Mouse (Mus musculus) limb, embryonic 10.5 days (tissue): ENCODE results near the gene Tep1. TPM values are rescaled to one million over a fixed set of nuclear protein-coding genes. Genes with fewer than 3 reads are reported as not detected.

Experiments used
- DNase-seq: peaks from one replicate; pipeline ENCODE4 v3.0.0-alpha.2; 2017; ENCODE audit warnings: low spot score
- H3K27ac ChIP-seq: fragments of 300-500 bp; sonication (generic); 2 replicates; pipeline ENCODE4 v1.5.1; 2016; ENCODE audit warnings: mild to moderate bottlenecking
- H3K27me3 ChIP-seq: fragments of 300-500 bp; sonication (generic); 2 replicates; pipeline ENCODE4 v1.6.1; 2016; ENCODE audit warnings: low read depth, mild to moderate bottlenecking; ENCODE audit not compliant: poor library complexity, severe bottlenecking
- H3K36me3 ChIP-seq: fragments of 300-500 bp; sonication (generic); 2 replicates; pipeline ENCODE4 v1.6.1; 2016; ENCODE audit warnings: mild to moderate bottlenecking, moderate library complexity
- H3K4me1 ChIP-seq: fragments of 300-500 bp; sonication (generic); 2 replicates; pipeline ENCODE4 v1.6.1; 2016
- H3K4me3 ChIP-seq: fragments of 300-500 bp; sonication (generic); 2 replicates; pipeline ENCODE4 v1.5.1; 2016; ENCODE audit warnings: mild to moderate bottlenecking, moderate library complexity
- H3K9me3 ChIP-seq: fragments of 300-500 bp; sonication (generic); replicated peaks from 2 replicates; pipeline ENCODE4 v1.6.1; 2016; ENCODE audit warnings: mild to moderate bottlenecking
- WGBS: fragments of 180-500 bp; shearing (Covaris S2); methylation state at CpG from one replicate; pipeline ENCODE4 v1.1.7; 2016; 5-methylcytosine and 5-hydroxymethylcytosine counted together
- polyA plus RNA-seq: library from polyadenylated mRNA; unstranded; fragments of >200 nt; fragmentation: Nextera tagmentation; extraction: Ambion mirVana; gene quantifications from 2 replicates; pipeline ENCODE4 v1.2.1, GENCODE M21; 2016

Tep1 gene
- polyA plus RNA-seq, 1 experiment from 2014 or later = 5.7 TPM

GRCm38 (mm10) chr14:50802843-50803562 lies 67.4 kb downstream of the Tep1 start:
- WGBS = 72% methylated on average over 4 of the region's 4 CpGs
- no peak for DNase-seq
- Histone ChIP-seq H3K27me3 (no peaks in the 10 kb centered on the region), H3K36me3 (no peaks in the 10 kb centered on the region), H3K4me1 (no peaks in the 10 kb centered on the region), H3K4me3 (no peak overlapping the region), H3K27ac (no peak overlapping the region), H3K9me3 (no peaks in the 10 kb centered on the region)

- WGBS = 94% methylated on average over 6 of the region's 6 CpGs
- H3K4me1 ChIP-seq = no peaks in the 10 kb centered on the region
Measured at GRCm38 (mm10) chr14:50802441-50802840, 67.9 kb downstream of the Tep1 start.

GRCm38 (mm10) chr14:50799502-50800259 lies 70.7 kb downstream of the Tep1 start:
- WGBS = 7% methylated on average over 3 of the region's 3 CpGs
- H3K4me3 ChIP-seq = no peak overlapping the region
- H3K27ac ChIP-seq = no peak overlapping the region
- peak; percentile 37 for DNase-seq
- H3K4me1 ChIP-seq = no peaks in the 10 kb centered on the region
- no peaks in the 10 kb centered on the region for H3K9me3 ChIP-seq
- H3K27me3 ChIP-seq = no peaks in the 10 kb centered on the region
- no peaks in the 10 kb centered on the region for H3K36me3 ChIP-seq

More at GRCm38 (mm10) chr14:50802441-50802840, 67.9 kb downstream of the Tep1 start:
- Histone ChIP-seq H3K9me3 (no peaks in the 10 kb centered on the region), H3K36me3 (no peaks in the 10 kb centered on the region), H3K27ac (no peak overlapping the region), H3K27me3 (no peaks in the 10 kb centered on the region), H3K4me3 (no peak overlapping the region)
- DNase-seq = no peak

GRCm38 (mm10) chr14:50798512-50798911 lies 71.8 kb downstream of the Tep1 start:
- Histone ChIP-seq H3K4me3 (no peak overlapping the region), H3K9me3 (no peaks in the 10 kb centered on the region), H3K36me3 (no peaks in the 10 kb centered on the region), H3K27ac (no peak overlapping the region), H3K27me3 (no peaks in the 10 kb centered on the region), H3K4me1 (no peaks in the 10 kb centered on the region)
- DNase-seq = peak; percentile 36
- 70% methylated on average over 2 of the region's 2 CpGs for WGBS

- H3K4me1 ChIP-seq = no peaks in the 10 kb centered on the region
- DNase-seq = no peak
- H3K27me3 ChIP-seq = no peaks in the 10 kb centered on the region
- H3K4me3 ChIP-seq = no peak overlapping the region
- no peak overlapping the region for H3K27ac ChIP-seq
- no peaks in the 10 kb centered on the region for H3K36me3 ChIP-seq
- WGBS = 91% methylated on average over 1 of the region's 1 CpGs
- H3K9me3 ChIP-seq = no peaks in the 10 kb centered on the region
Measured at GRCm38 (mm10) chr14:50796464-50796863, 73.9 kb downstream of the Tep1 start.

- H3K27ac ChIP-seq = no peak overlapping the region
- 86% methylated on average over 4 of the region's 4 CpGs for WGBS
- no peaks in the 10 kb centered on the region for H3K36me3 ChIP-seq
- no peak for DNase-seq
- no peaks in the 10 kb centered on the region for H3K27me3 ChIP-seq
- H3K9me3 ChIP-seq = no peaks in the 10 kb centered on the region
- H3K4me1 ChIP-seq = no peaks in the 10 kb centered on the region
- H3K4me3 ChIP-seq = no peak overlapping the region
Measured at GRCm38 (mm10) chr14:50795965-50796364, 74.4 kb downstream of the Tep1 start.

GRCm38 (mm10) chr14:50795261-50795935 lies 75.0 kb downstream of the Tep1 start:
- H3K27me3 ChIP-seq = no peaks in the 10 kb centered on the region
- no peak overlapping the region for H3K4me3 ChIP-seq
- H3K36me3 ChIP-seq = no peaks in the 10 kb centered on the region
- DNase-seq = no peak
- no peaks in the 10 kb centered on the region for H3K4me1 ChIP-seq
- H3K27ac ChIP-seq = no peak overlapping the region
- WGBS = 94% methylated on average over 24 of the region's 24 CpGs
- H3K9me3 ChIP-seq = no peaks in the 10 kb centered on the region

- Histone ChIP-seq H3K4me3 (no peak overlapping the region), H3K9me3 (no peaks in the 10 kb centered on the region), H3K4me1 (peaks cover 6% of the 10 kb centered on the region; the same call in 1 of the 2 replicates), H3K27ac (no peak overlapping the region), H3K27me3 (no peaks in the 10 kb centered on the region), H3K36me3 (no peaks in the 10 kb centered on the region)
- WGBS = 17% methylated on average over 2 of the region's 2 CpGs
- no peak for DNase-seq
Measured at GRCm38 (mm10) chr14:50788157-50788556, 82.2 kb downstream of the Tep1 start.

GRCm38 (mm10) chr14:50785251-50785637 lies 85.1 kb downstream of the Tep1 start, which contains the start of gene Ttc5:
TSS of gene Ttc5 (minus strand) at chr14:50785519.
- peaks cover 6% of the 10 kb centered on the region; the same call in 1 of the 2 replicates for H3K4me1 ChIP-seq
- H3K27me3 ChIP-seq = no peaks in the 10 kb centered on the region
- H3K36me3 ChIP-seq = peaks cover 22% of the 10 kb centered on the region
- H3K4me3 ChIP-seq = peak within 1 kb of the TSS; percentile 83
- WGBS = 1% methylated on average over 21 of the region's 21 CpGs
- no peaks in the 10 kb centered on the region for H3K9me3 ChIP-seq
- peak; percentile 98 for DNase-seq
- peak within 1 kb of the TSS; percentile 91 for H3K27ac ChIP-seq

- no peak for DNase-seq
- peak overlapping the region; percentile 91 for H3K27ac ChIP-seq
- H3K4me1 ChIP-seq = peaks cover 6% of the 10 kb centered on the region; the same call in 1 of the 2 replicates
- H3K36me3 ChIP-seq = peaks cover 27% of the 10 kb centered on the region
- H3K9me3 ChIP-seq = no peaks in the 10 kb centered on the region
- peak overlapping the region; percentile 83 for H3K4me3 ChIP-seq
- 33% methylated on average over 16 of the region's 16 CpGs for WGBS
- H3K27me3 ChIP-seq = no peaks in the 10 kb centered on the region
Measured at GRCm38 (mm10) chr14:50784391-50785250, 85.7 kb downstream of the Tep1 start.

- H3K9me3 ChIP-seq = no peaks in the 10 kb centered on the region
- 90% methylated on average over 3 of the region's 3 CpGs for WGBS
- H3K27ac ChIP-seq = no peak overlapping the region
- no peak for DNase-seq
- peaks cover 6% of the 10 kb centered on the region; the same call in 1 of the 2 replicates for H3K4me1 ChIP-seq
- no peak overlapping the region for H3K4me3 ChIP-seq
- peaks cover 41% of the 10 kb centered on the region for H3K36me3 ChIP-seq
- H3K27me3 ChIP-seq = no peaks in the 10 kb centered on the region
Measured at GRCm38 (mm10) chr14:50782166-50782565, 88.2 kb downstream of the Tep1 start.
